Mouse (Mus musculus) layer of hippocampus, adult 9-11 months (tissue): Measurements from ENCODE around the gene Ss18l2.

ENCODE experiments used
- DNase-seq: peaks from one replicate; pipeline ENCODE4 v3.0.0; 2022

Gene Ss18l2

GRCm38 (mm10) chr9:121760271-121761090 lies 50.4 kb downstream of the Ss18l2 start:
- DNase-seq = peak; percentile 30

GRCm38 (mm10) chr9:121761091-121761665 lies 51.0 kb downstream of the Ss18l2 start:
- DNase-seq = no peak

- DNase-seq = no peak
These were observed 51.7 kb downstream of the Ss18l2 start for GRCm38 (mm10) chr9:121761787-121762186.

GRCm38 (mm10) chr9:121762248-121762647 lies 52.1 kb downstream of the Ss18l2 start:
- DNase-seq = peak; percentile 35

DNA sequence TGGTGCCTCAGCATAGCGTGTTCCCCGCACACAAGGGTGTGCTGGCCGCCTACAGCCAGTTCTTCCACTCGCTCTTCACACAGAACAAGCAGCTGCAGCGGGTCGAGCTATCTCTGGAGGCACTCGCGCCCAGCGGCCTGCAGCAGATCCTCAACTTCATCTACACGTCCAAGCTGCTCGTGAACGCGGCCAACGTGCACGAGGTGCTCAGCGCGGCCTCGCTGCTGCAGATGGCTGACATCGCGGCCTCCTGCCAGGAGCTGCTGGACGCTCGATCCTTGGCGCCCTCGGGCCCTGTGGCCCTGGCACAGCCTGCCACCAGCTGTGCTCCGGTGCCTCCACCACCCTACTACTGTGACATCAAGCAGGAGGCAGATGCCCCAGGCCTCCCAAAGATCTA lies 52.6 kb downstream of the Ss18l2 start:
- DNase-seq = peak; percentile 22
